Mouse (Mus musculus) olfactory bulb, adult 2 months (tissue): Measurements from ENCODE around the gene Myo1h. TPM values are rescaled to one million over a fixed set of nuclear protein-coding genes. Genes with fewer than 3 reads are reported as not detected.
A peak's percentile ranks its signal among the peaks of the same experiment; 100 is the strongest.

Experiments used
- H3K27ac ChIP-seq: fragments of 200-500 bp; 2 replicates; pipeline ENCODE4 v1.5.1; 2012; ENCODE audit warnings: low read depth, low read length; ENCODE audit not compliant: insufficient read depth
- H3K4me1 ChIP-seq: fragments of 200-500 bp; 2 replicates; pipeline ENCODE4 v1.6.1; 2012; ENCODE audit warnings: low read length; ENCODE audit not compliant: control insufficient read depth, insufficient read depth
- H3K4me3 ChIP-seq: fragments of 200-500 bp; 2 replicates; pipeline ENCODE4 v1.5.1; 2012; ENCODE audit warnings: mild to moderate bottlenecking, low read depth, low read length, moderate library complexity; ENCODE audit not compliant: insufficient read depth
- CTCF ChIP-seq: fragments of 200-500 bp; IDR thresholded peaks from 2 replicates; pipeline ENCODE4 v1.5.1; 2012; ENCODE audit warnings: low read depth, mild to moderate bottlenecking, low read length, moderate library complexity; ENCODE audit not compliant: insufficient read depth
- POLR2A ChIP-seq: fragments of 200-500 bp; IDR thresholded peaks from 2 replicates; pipeline ENCODE4 v1.6.1; 2012; ENCODE audit warnings: mild to moderate bottlenecking, low read depth, low read length, moderate library complexity; ENCODE audit not compliant: insufficient read depth
- WGBS: fragments of 180-500 bp; shearing (Covaris S2); methylation state at CpG from one replicate; pipeline ENCODE4 v1.1.7; 2018; 5-methylcytosine and 5-hydroxymethylcytosine counted together
- polyA plus RNA-seq: library from polyadenylated mRNA; stranded (reverse); fragments of >200 nt; gene quantifications from 2 replicates; pipeline ENCODE4 v1.2.4, GENCODE M21; 2012; ENCODE audit warnings: low replicate concordance; ENCODE audit not compliant: missing spikeins, insufficient read depth, insufficient read length

The Myo1h gene
- polyA plus RNA-seq, 1 experiment = not detected

GRCm38 (mm10) chr5:114269984-114270383 is 19.0 kb upstream of the Myo1h start:
- no peak for TF ChIP-seq POLR2A
- TF ChIP-seq CTCF = no peak
- no peak overlapping the region for H3K4me3 ChIP-seq
- WGBS = 40% methylated on average over 12 of the region's 12 CpGs
- H3K4me1 ChIP-seq = peaks cover 42% of the 10 kb centered on the region
- no peak overlapping the region for H3K27ac ChIP-seq

- no peak for TF ChIP-seq POLR2A
- no peak for TF ChIP-seq CTCF
- H3K4me1 ChIP-seq = peaks cover 33% of the 10 kb centered on the region
- 0 out of 2 replicates have a peak within 1 kb of the TSS, but pooled peaks have one; percentile 17 for H3K4me3 ChIP-seq
- no peak within 1 kb of the TSS for H3K27ac ChIP-seq
- 2% methylated on average over 56 of the region's 56 CpGs for WGBS
Measured at GRCm38 (mm10) chr5:114273693-114274402, 15.1 kb upstream of the Myo1h start, which contains the start of gene Foxn4. Gene Foxn4, minus strand, starts transcription at chr5:114273807.

- no peak for TF ChIP-seq POLR2A
- peaks cover 20% of the 10 kb centered on the region; the same call in 1 of the 2 replicates for H3K4me1 ChIP-seq
- H3K4me3 ChIP-seq = no peak overlapping the region
- 58% methylated on average over 8 of the region's 8 CpGs for WGBS
- H3K27ac ChIP-seq = no peak overlapping the region
Measured at GRCm38 (mm10) chr5:114275339-114275738, 13.6 kb upstream of the Myo1h start.

GRCm38 (mm10) chr5:114275991-114276390 is 13.0 kb upstream of the Myo1h start:
- Histone ChIP-seq H3K4me1 (peaks cover 15% of the 10 kb centered on the region; the same call in 1 of the 2 replicates), H3K27ac (no peak overlapping the region), H3K4me3 (no peak overlapping the region)
- TF ChIP-seq POLR2A = no peak
- TF ChIP-seq CTCF = no peak
- 63% methylated on average over 16 of the region's 16 CpGs for whole genome bisulfite sequencing

- TF ChIP-seq POLR2A = no peak
- TF ChIP-seq CTCF = no peak
- H3K4me3 ChIP-seq = no peak overlapping the region
- no peak overlapping the region for H3K27ac ChIP-seq
- WGBS = 40% methylated on average over 12 of the region's 12 CpGs
- H3K4me1 ChIP-seq = peaks cover under 1% of the 10 kb centered on the region; the same call in 1 of the 2 replicates
Measured at GRCm38 (mm10) chr5:114279382-114280143, 9.4 kb upstream of the Myo1h start.

- H3K4me1 ChIP-seq = peaks cover 6% of the 10 kb centered on the region
- H3K27ac ChIP-seq = no peak overlapping the region
- 80% methylated on average over 6 of the region's 6 CpGs for WGBS
- TF ChIP-seq CTCF (no peak), POLR2A (no peak)
- H3K4me3 ChIP-seq = no peak overlapping the region
Measured at GRCm38 (mm10) chr5:114282346-114282745, 6.6 kb upstream of the Myo1h start.

GRCm38 (mm10) chr5:114284604-114285397 is 4.2 kb upstream of the Myo1h start:
- TF ChIP-seq CTCF (no peak), POLR2A (no peak)
- no peak overlapping the region for H3K27ac ChIP-seq
- peaks cover 13% of the 10 kb centered on the region for H3K4me1 ChIP-seq
- WGBS = 41% methylated on average over 13 of the region's 13 CpGs
- no peak overlapping the region for H3K4me3 ChIP-seq

- H3K27ac ChIP-seq = no peak overlapping the region
- WGBS = 33% methylated on average over 3 of the region's 3 CpGs
- TF ChIP-seq POLR2A (no peak), CTCF (no peak)
- peaks cover 16% of the 10 kb centered on the region for H3K4me1 ChIP-seq
- no peak overlapping the region for H3K4me3 ChIP-seq
Measured at GRCm38 (mm10) chr5:114285398-114285700, 3.6 kb upstream of the Myo1h start.

GRCm38 (mm10) chr5:114286102-114286501 is 2.9 kb upstream of the Myo1h start:
- H3K4me3 ChIP-seq = no peak overlapping the region
- H3K4me1 ChIP-seq = peaks cover 16% of the 10 kb centered on the region
- TF ChIP-seq CTCF = 0 out of 2 replicates have a peak, but pooled peaks have one; percentile 23
- TF ChIP-seq POLR2A = no peak
- no peak overlapping the region for H3K27ac ChIP-seq
- WGBS = 80% methylated on average over 4 of the region's 4 CpGs
